Mouse (Mus musculus): ENCODE measurements around the gene Tgfbr3. TPM values are rescaled to one million over a fixed set of nuclear protein-coding genes. Genes with fewer than 3 reads are reported as not detected.

The Tgfbr3 gene
- total RNA-seq, 1 experiment from 2014 or later = 2.7 TPM

DNA sequence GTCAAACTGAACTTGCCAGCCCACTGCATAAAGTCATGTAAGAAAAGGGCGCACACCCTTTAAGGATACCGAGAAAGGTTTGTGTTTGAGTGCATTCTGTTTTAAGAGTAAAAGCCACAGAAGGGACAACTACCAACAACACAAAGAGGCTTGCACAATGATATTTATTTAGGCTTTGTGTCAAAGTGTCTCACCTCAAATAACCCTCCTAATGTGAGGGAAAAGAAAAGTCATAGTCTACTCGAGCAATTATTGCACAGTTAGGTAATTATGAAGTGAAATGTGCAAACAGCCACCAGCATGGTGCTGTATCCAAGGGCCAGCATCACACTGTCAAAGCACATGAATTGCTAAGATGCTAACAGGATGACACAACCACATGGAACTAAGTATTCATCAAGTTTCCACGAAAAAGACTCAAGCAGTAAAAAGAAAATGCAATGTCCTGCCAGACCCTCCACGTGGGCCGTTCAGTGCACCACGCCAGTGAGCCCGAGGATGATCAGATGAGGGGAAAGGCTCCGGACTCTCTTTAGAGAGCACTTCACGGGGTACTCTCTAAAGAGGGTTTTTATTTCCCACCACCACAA is 5.4 kb downstream of the Tgfbr3 start:
- no peak for ATAC-seq (ENCODE audit: extremely low read depth, insufficient number of reproducible peaks, low FRiP score, poor library complexity, severe bottlenecking)

DNA sequence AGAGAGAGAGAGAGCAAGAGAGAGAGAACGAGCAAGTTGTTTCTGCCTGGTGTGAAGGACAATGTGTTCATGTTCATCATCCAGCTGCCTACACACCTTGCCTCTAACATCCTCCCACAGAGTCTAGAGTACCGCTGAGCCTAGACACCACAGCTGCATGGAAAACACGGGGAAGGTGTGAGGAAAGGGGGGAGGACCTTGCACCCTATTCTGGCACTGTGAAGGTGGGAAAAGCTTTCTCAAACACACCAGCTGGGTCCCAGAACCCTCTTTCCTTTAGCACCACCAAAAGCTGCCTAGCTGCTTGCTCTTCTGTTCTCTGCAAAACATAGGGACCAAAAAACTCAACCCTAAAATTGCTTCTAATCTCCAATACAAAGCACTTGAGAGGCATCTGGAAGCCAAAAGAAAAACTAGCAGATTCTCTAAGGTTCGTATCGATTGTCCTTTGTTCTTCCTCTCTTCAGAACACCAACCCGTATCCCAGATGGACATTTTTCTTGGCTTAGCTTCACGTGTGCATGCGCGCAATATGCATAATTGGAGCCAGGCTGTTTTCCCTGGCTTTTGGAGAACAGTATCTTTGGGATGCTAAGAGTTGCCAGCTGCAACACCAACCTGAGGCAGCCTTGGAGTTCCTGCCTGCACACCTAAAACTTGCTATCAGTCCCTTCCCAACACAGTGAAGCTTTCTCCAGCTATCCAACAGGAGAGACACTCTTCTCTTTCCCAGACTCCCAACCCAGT is 6.7 kb downstream of the Tgfbr3 start:
- no peak for ATAC-seq (ENCODE audit: extremely low read depth, insufficient number of reproducible peaks, low FRiP score, poor library complexity, severe bottlenecking)

DNA sequence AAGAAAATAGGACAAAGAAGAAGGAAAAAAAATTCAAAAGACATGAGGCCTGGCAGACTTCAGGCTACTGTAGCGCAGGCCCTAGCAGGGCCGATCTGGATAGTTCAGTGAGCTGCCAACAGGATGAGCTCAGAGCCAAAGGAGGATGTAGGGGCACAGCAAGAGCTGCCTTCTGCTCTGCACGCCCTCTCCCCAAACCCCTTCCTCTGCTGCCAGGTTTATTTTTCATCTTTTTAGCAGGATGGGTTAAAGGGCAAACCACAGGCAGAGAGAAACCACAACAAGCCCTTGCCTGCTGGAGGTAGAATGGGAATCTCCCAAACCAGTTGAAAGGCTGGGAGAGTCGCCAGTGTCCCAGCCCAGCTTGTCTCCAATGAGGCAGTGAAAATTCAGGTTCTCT is 10.2 kb downstream of the Tgfbr3 start:
- no peak for ATAC-seq (ENCODE audit: extremely low read depth, insufficient number of reproducible peaks, low FRiP score, poor library complexity, severe bottlenecking)

DNA sequence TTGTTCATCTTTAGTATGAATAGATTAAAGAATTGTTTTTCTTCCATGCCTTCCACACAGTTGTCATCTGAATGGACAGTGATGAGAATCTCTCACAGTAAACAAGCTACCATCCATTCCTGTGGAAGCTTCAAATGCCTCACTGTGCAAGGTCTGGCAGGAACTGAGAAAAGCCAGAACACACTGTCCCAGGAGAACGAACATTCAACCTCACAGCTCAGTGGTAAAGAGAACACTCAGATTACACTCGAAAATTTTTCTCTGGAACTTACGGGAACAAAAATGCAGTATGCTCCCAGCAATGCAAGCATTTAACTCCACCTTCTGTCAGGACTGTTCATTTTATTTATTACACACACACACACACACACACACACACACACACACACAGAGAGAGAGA is 13.2 kb downstream of the Tgfbr3 start:
- ATAC-seq (ENCODE audit: extremely low read depth, insufficient number of reproducible peaks, low FRiP score, poor library complexity, severe bottlenecking) = no peak

DNA sequence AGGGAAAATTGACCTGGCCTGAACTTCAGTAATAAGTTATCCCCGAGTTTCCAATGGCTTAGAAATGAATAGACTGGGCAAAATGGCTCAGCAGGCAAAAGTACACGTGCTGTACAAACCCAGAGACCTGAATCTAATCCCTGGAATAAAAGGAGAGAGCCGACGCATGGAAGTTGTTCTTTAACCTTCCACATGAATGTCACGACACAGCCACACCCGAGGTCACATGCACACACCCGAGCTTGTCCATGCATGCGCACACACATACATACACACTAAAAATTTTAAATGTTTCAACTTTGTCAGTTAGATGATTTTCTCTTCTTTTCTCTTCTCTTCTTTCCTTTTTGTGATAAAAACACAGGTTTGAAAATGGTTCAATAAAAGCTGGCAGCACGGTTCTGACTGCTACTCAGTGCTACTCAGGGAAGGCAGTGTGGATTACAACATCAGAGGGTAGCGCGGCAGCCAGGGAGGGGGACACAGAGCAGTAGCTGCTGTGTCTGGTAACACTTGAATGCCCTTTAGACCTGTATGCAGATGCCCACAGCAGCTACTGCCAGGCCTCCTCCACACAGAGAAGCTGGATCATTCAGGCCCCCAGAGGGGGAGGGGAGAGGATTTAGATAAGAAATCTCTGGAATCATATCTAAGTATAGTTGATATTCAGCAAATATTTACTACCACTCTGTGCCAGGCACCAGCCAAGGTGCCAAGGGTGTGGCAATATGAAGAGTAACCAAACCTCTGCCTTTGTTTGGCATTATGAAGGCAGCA is 17.0 kb downstream of the Tgfbr3 start:
- ATAC-seq (ENCODE audit: extremely low read depth, insufficient number of reproducible peaks, low FRiP score, poor library complexity, severe bottlenecking) = no peak

- no peak for ATAC-seq (ENCODE audit: extremely low read depth, insufficient number of reproducible peaks, low FRiP score, poor library complexity, severe bottlenecking)
Observed at GRCm38 (mm10) chr5:107269006-107269328, 20.5 kb downstream of the Tgfbr3 start.

DNA sequence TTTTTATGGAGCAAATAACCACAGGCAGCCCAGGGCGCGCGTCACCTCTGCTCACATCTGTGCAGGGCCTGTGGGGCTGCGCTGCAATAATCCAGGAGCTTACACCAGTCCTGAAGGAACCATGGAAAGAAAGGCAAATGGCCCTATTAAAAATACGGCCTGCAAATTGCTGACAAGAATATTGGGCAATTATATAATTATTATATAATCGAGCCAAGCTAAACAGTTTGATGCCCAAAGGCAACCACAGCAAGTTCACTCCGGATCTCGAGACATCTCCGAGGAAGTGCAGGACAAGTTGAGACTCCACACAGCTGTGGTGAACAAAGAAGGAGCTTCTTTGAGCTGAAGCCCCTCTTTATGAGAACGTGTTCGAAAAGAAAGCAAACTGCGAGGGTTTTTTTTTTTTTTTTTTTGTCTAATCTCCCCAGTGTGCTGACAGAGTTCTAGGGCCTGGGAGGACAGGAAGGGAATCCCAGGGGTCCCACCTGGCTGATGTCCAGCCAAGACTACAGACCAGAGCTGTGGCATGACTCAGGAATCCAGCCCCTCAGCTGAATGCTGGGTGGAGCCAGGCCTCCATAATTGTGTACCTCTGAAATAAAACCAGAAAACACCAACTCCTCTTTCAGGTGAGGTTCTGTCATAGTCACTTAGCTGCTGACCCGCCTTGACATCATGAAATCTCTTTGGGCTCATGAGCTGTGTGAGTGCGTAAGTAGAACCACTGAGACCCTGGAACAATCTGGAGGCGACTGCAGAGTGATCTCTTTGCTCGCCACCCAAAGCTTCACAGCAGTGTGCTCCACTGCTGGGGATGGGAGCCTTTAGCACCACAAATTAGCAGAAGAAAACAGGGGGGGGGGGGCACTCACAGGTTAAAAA is 21.1 kb downstream of the Tgfbr3 start:
- no peak for ATAC-seq (ENCODE audit: extremely low read depth, insufficient number of reproducible peaks, low FRiP score, poor library complexity, severe bottlenecking)

DNA sequence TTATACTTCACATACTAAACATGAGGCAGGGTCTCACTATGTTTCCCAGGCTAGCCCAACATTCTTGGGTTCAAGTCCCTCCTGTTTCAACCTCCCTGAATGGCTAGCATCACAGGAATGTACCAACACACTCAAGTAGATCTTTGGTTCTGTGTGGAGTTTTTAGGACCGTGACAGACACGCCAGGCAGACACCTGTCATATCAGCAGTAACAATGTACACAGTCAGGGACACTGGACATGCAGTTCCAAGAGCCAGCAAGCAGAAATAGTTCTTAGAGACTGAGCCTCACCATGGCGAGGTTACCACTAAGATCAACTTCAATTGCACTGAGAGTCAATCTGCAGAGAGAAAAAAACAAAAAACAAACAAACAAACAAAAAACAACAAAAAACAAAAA is 22.9 kb downstream of the Tgfbr3 start:
- no peak for ATAC-seq (ENCODE audit: extremely low read depth, insufficient number of reproducible peaks, low FRiP score, poor library complexity, severe bottlenecking)

DNA sequence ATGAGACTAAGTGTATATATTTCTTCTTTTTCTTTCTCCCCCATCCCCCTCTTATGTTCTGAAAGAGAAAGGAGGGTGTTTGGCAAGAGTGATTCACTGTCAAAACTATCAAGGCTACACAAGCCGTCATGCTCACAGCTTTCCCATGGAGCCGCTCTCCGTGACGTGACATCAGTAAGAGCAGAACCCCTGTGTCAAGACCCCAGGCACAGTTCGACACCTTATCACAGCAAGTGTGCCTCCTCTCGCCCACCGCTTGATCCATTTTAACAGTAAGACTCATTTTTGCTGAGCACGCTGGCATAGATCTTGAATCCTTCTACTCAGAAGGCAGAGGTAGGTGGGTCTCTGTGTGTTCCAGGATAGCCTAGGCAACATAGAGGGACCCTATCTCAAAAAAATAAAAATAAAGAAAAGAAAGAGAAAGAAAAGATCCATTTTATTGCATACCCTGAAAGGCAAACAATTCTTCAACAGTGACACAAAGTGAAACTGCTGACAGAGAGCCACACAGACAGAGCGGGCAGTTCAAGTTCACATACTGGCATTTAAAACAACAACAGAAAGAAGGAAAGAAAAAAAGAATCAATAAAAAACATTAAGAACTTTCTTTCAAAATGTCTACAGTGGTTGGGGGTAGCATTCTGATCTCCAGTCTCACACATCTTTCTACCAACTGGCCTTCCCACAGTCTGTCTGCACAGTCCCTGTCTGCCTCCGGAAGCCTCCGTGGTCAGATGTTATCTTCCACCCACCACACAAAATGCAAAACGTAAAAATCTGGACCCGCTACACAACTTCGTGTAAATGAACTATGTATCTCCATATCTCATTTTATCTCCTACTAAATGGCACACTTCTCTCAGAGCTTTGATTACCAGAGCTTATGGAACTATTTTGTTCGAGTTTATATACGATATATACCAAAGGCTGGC is 24.7 kb downstream of the Tgfbr3 start:
- ATAC-seq (ENCODE audit: extremely low read depth, insufficient number of reproducible peaks, low FRiP score, poor library complexity, severe bottlenecking) = no peak

DNA sequence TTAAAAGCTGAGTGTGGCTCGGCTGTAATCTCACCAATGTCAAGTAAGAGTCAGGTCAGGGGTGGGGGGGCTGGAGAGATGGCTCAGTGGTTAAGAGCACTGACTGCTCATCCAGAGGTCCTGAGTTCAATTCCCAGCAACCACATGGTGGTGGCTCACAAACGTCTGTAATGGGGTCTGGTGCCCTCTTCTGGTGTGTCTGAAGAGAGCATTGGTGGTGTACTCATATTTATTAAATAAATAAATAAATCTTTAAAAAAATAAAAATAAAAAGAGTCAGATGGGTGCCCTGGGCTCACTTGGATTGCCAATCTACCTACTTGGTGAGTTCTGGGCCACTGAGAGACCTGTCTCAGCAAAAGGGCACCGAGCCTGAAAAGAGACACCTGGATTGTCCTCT is 25.6 kb downstream of the Tgfbr3 start:
- ATAC-seq (ENCODE audit: extremely low read depth, insufficient number of reproducible peaks, low FRiP score, poor library complexity, severe bottlenecking) = no peak

- ATAC-seq (ENCODE audit: extremely low read depth, insufficient number of reproducible peaks, low FRiP score, poor library complexity, severe bottlenecking) = no peak
Observed at GRCm38 (mm10) chr5:107261930-107262329, 27.5 kb downstream of the Tgfbr3 start.

GRCm38 (mm10) chr5:107260708-107261495 is 28.5 kb downstream of the Tgfbr3 start:
- no peak for ATAC-seq (ENCODE audit: extremely low read depth, insufficient number of reproducible peaks, low FRiP score, poor library complexity, severe bottlenecking)

GRCm38 (mm10) chr5:107259487-107260040 is 29.9 kb downstream of the Tgfbr3 start:
- no peak for ATAC-seq (ENCODE audit: extremely low read depth, insufficient number of reproducible peaks, low FRiP score, poor library complexity, severe bottlenecking)

GRCm38 (mm10) chr5:107253395-107253794 is 36.0 kb downstream of the Tgfbr3 start:
- no peak for ATAC-seq (ENCODE audit: extremely low read depth, insufficient number of reproducible peaks, low FRiP score, poor library complexity, severe bottlenecking)

DNA sequence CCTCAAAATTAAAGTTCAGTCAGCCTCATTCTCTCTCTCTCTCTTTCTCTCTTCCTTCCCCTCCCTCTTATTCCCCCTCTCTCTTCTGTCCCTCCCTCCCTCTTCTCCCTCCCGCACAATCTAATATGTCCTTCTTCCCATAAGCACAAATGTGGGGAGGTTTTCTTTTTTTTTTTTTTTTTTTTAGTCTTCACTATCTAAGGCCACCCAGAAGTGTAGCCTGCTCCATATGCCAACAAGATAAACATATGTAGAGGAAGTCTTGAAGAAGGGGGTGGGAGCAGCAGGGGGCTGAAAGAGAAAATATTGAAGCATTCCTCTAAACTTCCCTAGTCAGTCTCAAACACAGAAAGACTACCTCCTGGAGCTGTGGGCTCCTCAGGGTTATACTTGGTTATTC is 37.0 kb downstream of the Tgfbr3 start:
- ATAC-seq (ENCODE audit: extremely low read depth, insufficient number of reproducible peaks, low FRiP score, poor library complexity, severe bottlenecking) = no peak

GRCm38 (mm10) chr5:107251751-107252305 is 37.6 kb downstream of the Tgfbr3 start:
- no peak for ATAC-seq (ENCODE audit: extremely low read depth, insufficient number of reproducible peaks, low FRiP score, poor library complexity, severe bottlenecking)

Data from neutrophil, adult 5-6 weeks (primary cell).